Mouse (Mus musculus) frontal cortex, adult (tissue): ENCODE results near the gene Rnft2.

Experiments used
- ATAC-seq: cut with Nextera tagmentation; 2 replicates; pipeline ENCODE4 v1.9.2; 2017; ENCODE audit warnings: mild to moderate bottlenecking, moderate library complexity, mixed read lengths; ENCODE audit not compliant: low TSS enrichment

Rnft2 gene

GRCm38 (mm10) chr5:118244606-118245443 lies at the start of gene Rnft2, which contains the start of gene 2410131K14Rik:
Gene Rnft2, minus strand, starts transcription at chr5:118245116.
Gene 2410131K14Rik, plus strand, starts transcription at chr5:118245227.
- ATAC-seq = peak; percentile 99

GRCm38 (mm10) chr5:118294086-118294864 lies 49.4 kb upstream of the Rnft2 start:
- peak; percentile 46; the same call in 1 of the 2 replicates for ATAC-seq

GRCm38 (mm10) chr5:118292476-118292875 lies 47.6 kb upstream of the Rnft2 start:
- ATAC-seq = no peak

- ATAC-seq = no peak
Observed at GRCm38 (mm10) chr5:118291453-118291852, 46.5 kb upstream of the Rnft2 start.

- ATAC-seq = no peak
Observed at GRCm38 (mm10) chr5:118277741-118278495, 33.0 kb upstream of the Rnft2 start.

GRCm38 (mm10) chr5:118276711-118277110 lies 31.8 kb upstream of the Rnft2 start:
- ATAC-seq = no peak

GRCm38 (mm10) chr5:118276281-118276680 lies 31.4 kb upstream of the Rnft2 start:
- ATAC-seq = peak; percentile 98

- ATAC-seq = no peak
Observed at GRCm38 (mm10) chr5:118274546-118274945, 29.6 kb upstream of the Rnft2 start.

- no peak for ATAC-seq
Observed at GRCm38 (mm10) chr5:118273446-118273845, 28.5 kb upstream of the Rnft2 start.

- ATAC-seq = no peak
Observed at GRCm38 (mm10) chr5:118271449-118272110, 26.7 kb upstream of the Rnft2 start.

GRCm38 (mm10) chr5:118268987-118269386 lies 24.1 kb upstream of the Rnft2 start:
- ATAC-seq = peak; percentile 93

- no peak for ATAC-seq
Observed at GRCm38 (mm10) chr5:118266309-118266708, 21.4 kb upstream of the Rnft2 start.

GRCm38 (mm10) chr5:118265366-118265765 lies 20.4 kb upstream of the Rnft2 start:
- ATAC-seq = no peak

GRCm38 (mm10) chr5:118264279-118264678 lies 19.4 kb upstream of the Rnft2 start:
- no peak for ATAC-seq

- ATAC-seq = no peak
Observed at GRCm38 (mm10) chr5:118262418-118262817, 17.5 kb upstream of the Rnft2 start.

GRCm38 (mm10) chr5:118261181-118261580 lies 16.3 kb upstream of the Rnft2 start:
- no peak for ATAC-seq

GRCm38 (mm10) chr5:118260642-118261041 lies 15.7 kb upstream of the Rnft2 start:
- no peak for ATAC-seq

- no peak for ATAC-seq
Observed at GRCm38 (mm10) chr5:118260055-118260454, 15.1 kb upstream of the Rnft2 start.

GRCm38 (mm10) chr5:118259636-118260035 lies 14.7 kb upstream of the Rnft2 start:
- ATAC-seq = no peak

GRCm38 (mm10) chr5:118259152-118259551 lies 14.2 kb upstream of the Rnft2 start:
- no peak for ATAC-seq

GRCm38 (mm10) chr5:118256981-118257380 lies 12.1 kb upstream of the Rnft2 start:
- no peak for ATAC-seq
